Mouse (Mus musculus) stomach, postnatal 0 days (tissue): Measurements from ENCODE around the gene Atxn10.

ENCODE experiments used
- CTCF ChIP-seq: IDR thresholded peaks from 2 replicates; pipeline ENCODE4 v1.5.1; 2016; ENCODE audit warnings: antibody characterized with exemption, low read depth, mild to moderate bottlenecking, moderate library complexity
- EP300 ChIP-seq: optimal IDR thresholded peaks from 2 replicates; pipeline ENCODE3; 2016; ENCODE audit warnings: antibody characterized with exemption

DNA sequence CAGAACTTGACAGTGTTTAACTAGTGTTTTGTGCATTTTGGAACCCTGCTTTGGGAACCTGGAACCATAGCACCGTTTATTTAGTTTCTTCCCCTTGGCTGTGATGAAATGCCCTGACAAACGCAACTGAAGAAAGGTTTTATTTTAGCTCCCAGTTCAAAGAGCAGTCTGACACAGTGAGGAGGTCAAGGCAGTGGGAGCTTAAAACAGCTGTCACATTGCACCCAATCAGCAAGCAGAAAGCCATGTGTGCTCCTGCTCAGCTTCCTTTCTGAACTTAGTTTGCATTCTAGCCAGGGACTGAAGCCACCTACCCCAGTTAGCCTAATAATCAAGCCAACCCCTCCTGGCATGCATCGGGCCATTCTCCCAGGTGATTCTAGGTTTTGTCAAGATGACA is 110.6 kb downstream of the Atxn10 start:
- no peak for TF ChIP-seq EP300
- TF ChIP-seq CTCF = no peak
